Mouse (Mus musculus): ENCODE measurements around the gene Mrgprd. TPM values are rescaled to one million over a fixed set of nuclear protein-coding genes. Genes with fewer than 3 reads are reported as not detected.
A peak's percentile ranks its signal among the peaks of the same experiment; 100 is the strongest.

Mrgprd gene
- polyA plus RNA-seq, 1 experiment from 2014 or later = not detected

GRCm38 (mm10) chr7:145304153-145304552 is 10.5 kb upstream of the Mrgprd start:
- H3K4me3 ChIP-seq = no peak overlapping the region
- H3K4me2 ChIP-seq = no peak overlapping the region
- H3K27me3 ChIP-seq = no peaks in the 10 kb centered on the region

GRCm38 (mm10) chr7:145307636-145308035 is 7.0 kb upstream of the Mrgprd start:
- no peak overlapping the region for H3K9ac ChIP-seq
- WGBS = 90% methylated on average over 10 of the region's 10 CpGs

More at GRCm38 (mm10) chr7:145304153-145304552, 10.5 kb upstream of the Mrgprd start:
- Histone ChIP-seq H3K9me3 (no peaks in the 10 kb centered on the region), H3K4me1 (peaks cover 38% of the 10 kb centered on the region), H3K9ac (no peak overlapping the region), H3K27ac (no peak overlapping the region), H3K36me3 (no peaks in the 10 kb centered on the region)
- no peak for ATAC-seq (ENCODE audit: insufficient number of reproducible peaks, insufficient read depth, low FRiP score, low TSS enrichment, low read depth)
- WGBS = 73% methylated on average over 2 of the region's 2 CpGs

DNA sequence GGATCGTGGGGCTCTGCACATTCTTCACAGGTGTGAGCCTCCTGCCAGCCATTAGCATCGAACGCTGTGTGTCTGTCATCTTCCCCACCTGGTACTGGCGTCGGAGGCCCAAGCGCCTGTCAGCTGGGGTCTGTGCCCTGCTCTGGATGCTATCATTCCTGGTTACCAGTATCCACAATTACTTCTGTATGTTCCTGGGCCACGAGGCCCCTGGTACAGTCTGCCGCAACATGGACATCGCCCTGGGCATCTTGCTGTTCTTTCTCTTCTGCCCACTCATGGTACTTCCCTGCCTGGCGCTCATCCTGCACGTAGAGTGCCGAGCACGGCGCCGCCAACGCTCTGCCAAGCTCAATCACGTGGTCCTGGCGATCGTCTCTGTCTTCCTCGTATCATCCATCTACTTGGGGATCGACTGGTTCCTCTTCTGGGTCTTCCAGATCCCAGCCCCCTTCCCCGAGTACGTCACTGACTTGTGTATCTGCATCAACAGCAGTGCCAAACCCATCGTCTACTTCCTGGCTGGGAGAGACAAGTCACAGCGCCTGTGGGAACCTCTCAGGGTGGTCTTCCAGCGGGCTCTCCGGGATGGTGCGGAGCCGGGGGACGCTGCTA is 6.5 kb upstream of the Mrgprd start:
- no peaks in the 10 kb centered on the region for H3K9me3 ChIP-seq
- ATAC-seq (ENCODE audit: insufficient number of reproducible peaks, insufficient read depth, low FRiP score, low TSS enrichment, low read depth) = no peak
- peaks cover 5% of the 10 kb centered on the region; the same call in 1 of the 2 replicates for H3K4me1 ChIP-seq
- 78% methylated on average over 30 of the region's 30 CpGs for WGBS
- H3K4me2 ChIP-seq = no peak overlapping the region
- H3K9ac ChIP-seq = no peak overlapping the region
- H3K27me3 ChIP-seq = no peaks in the 10 kb centered on the region
- H3K4me3 ChIP-seq = no peak overlapping the region
- no peak overlapping the region for H3K27ac ChIP-seq
- H3K36me3 ChIP-seq = no peaks in the 10 kb centered on the region

More at GRCm38 (mm10) chr7:145307636-145308035, 7.0 kb upstream of the Mrgprd start:
- peaks cover 10% of the 10 kb centered on the region for H3K4me1 ChIP-seq
- no peaks in the 10 kb centered on the region for H3K9me3 ChIP-seq
- H3K36me3 ChIP-seq = no peaks in the 10 kb centered on the region
- H3K4me3 ChIP-seq = no peak overlapping the region
- H3K4me2 ChIP-seq = no peak overlapping the region
- H3K27ac ChIP-seq = no peak overlapping the region
- H3K27me3 ChIP-seq = no peaks in the 10 kb centered on the region
- ATAC-seq (ENCODE audit: insufficient number of reproducible peaks, insufficient read depth, low FRiP score, low TSS enrichment, low read depth) = no peak

DNA sequence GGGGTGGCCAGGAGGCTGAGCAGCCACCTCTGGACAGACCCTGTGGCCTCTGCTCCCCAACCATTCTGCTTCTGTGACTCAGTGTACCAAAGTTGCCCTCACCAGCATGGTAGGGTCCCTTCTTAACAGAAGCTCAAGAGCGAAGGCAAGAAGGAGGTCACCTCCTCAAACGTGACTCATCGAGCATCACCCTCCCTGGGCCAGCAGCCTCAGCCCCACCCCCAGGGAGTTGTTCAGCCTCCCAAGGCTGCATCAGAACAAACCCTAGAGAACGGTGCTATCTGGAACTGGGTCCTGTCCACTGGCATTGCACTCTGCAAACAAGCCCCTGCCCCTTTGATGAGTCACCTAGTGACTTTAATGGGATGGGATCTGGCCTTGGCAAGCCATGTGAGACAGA is 5.8 kb upstream of the Mrgprd start:
- no peaks in the 10 kb centered on the region for H3K27me3 ChIP-seq
- H3K36me3 ChIP-seq = no peaks in the 10 kb centered on the region
- H3K4me3 ChIP-seq = no peak overlapping the region
- H3K9me3 ChIP-seq = no peaks in the 10 kb centered on the region
- no peak overlapping the region for H3K27ac ChIP-seq
- no peak overlapping the region for H3K9ac ChIP-seq
- 0 out of 2 replicates have a peak, but pooled peaks cover 3% of the 10 kb centered on the region for H3K4me1 ChIP-seq
- no peak for ATAC-seq (ENCODE audit: insufficient number of reproducible peaks, insufficient read depth, low FRiP score, low TSS enrichment, low read depth)
- H3K4me2 ChIP-seq = no peak overlapping the region
- 82% methylated on average over 4 of the region's 4 CpGs for WGBS

DNA sequence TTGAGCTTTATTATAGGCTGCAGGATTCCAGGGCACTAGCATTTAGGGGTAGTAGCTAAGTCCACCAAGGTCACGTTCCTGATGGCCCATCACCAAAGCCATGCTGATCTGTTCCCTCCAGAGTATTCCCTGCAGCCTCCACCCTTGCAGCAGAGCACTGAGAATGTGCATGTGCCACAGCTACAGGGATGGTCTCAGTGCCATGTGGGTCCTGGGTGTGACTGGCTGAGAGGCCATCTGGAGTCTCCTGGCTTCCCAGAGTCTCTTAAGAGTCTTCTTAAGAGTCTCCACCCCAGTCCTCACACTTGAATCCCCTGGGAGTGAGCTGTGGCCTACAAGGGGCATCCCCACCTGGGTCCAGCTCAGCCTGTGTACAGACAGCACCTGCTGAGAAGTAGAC is 4.8 kb upstream of the Mrgprd start:
- 0 out of 2 replicates have a peak, but pooled peaks cover 3% of the 10 kb centered on the region for H3K4me1 ChIP-seq
- no peaks in the 10 kb centered on the region for H3K27me3 ChIP-seq
- H3K4me2 ChIP-seq = no peak overlapping the region
- no peak for ATAC-seq (ENCODE audit: insufficient number of reproducible peaks, insufficient read depth, low FRiP score, low TSS enrichment, low read depth)
- H3K4me3 ChIP-seq = no peak overlapping the region
- H3K36me3 ChIP-seq = no peaks in the 10 kb centered on the region
- 77% methylated on average over 1 of the region's 1 CpGs for WGBS
- no peaks in the 10 kb centered on the region for H3K9me3 ChIP-seq
- no peak overlapping the region for H3K27ac ChIP-seq
- H3K9ac ChIP-seq = no peak overlapping the region

DNA sequence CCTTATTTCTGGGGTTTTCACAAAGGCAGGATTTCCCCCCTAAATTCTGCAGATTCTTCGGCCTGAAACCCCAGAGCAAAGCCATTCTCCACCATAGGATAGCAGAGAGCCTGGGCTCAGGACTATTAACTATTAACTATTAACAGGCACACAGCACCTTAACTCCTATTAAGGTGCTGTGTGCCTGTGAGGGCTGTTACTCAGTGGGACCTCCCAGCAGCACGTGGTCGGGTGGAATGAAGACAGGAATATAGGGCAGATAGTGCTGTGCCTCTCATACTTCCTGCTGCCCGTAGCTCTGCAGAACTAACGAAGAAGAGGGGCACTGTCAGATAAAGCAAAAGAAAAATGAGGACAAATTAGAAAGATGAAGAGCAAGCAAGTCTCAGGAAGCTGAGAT is 4.1 kb upstream of the Mrgprd start:
- Histone ChIP-seq H3K4me3 (no peak overlapping the region), H3K9me3 (no peaks in the 10 kb centered on the region), H3K4me1 (0 out of 2 replicates have a peak, but pooled peaks cover 3% of the 10 kb centered on the region), H3K27ac (no peak overlapping the region), H3K4me2 (no peak overlapping the region), H3K27me3 (no peaks in the 10 kb centered on the region), H3K36me3 (no peaks in the 10 kb centered on the region), H3K9ac (no peak overlapping the region)
- ATAC-seq (ENCODE audit: insufficient number of reproducible peaks, insufficient read depth, low FRiP score, low TSS enrichment, low read depth) = no peak
- 80% methylated on average over 5 of the region's 5 CpGs for WGBS

DNA sequence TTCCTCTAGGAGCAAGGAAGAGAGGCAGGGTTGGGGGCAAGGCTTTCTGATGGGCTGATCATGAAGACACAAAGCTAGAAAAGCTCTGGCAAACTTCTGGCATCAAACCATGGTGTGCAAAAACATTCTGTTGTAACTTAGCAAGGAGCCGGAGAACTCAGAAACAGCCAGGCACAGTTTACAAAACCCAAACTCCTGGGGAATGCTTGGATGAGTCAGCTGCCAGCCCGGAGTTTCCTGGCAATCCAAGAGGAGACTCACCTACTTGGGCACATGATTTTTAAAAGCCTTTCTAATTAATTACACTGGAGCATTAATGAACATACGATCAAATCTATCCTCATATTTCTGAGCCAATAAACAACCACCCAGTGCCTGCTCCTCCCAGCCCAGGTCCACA is 2.5 kb upstream of the Mrgprd start:
- Histone ChIP-seq H3K4me1 (0 out of 2 replicates have a peak, but pooled peaks cover 3% of the 10 kb centered on the region), H3K4me3 (no peak overlapping the region), H3K36me3 (no peaks in the 10 kb centered on the region), H3K4me2 (no peak overlapping the region), H3K27me3 (no peaks in the 10 kb centered on the region), H3K9ac (no peak overlapping the region), H3K27ac (no peak overlapping the region), H3K9me3 (no peaks in the 10 kb centered on the region)
- WGBS = 83% methylated on average over 3 of the region's 3 CpGs
- ATAC-seq (ENCODE audit: insufficient number of reproducible peaks, insufficient read depth, low FRiP score, low TSS enrichment, low read depth) = no peak

- Histone ChIP-seq H3K4me3 (no peak overlapping the region), H3K27ac (no peak overlapping the region), H3K27me3 (no peaks in the 10 kb centered on the region), H3K4me1 (no peaks in the 10 kb centered on the region), H3K9me3 (no peaks in the 10 kb centered on the region), H3K36me3 (no peaks in the 10 kb centered on the region), H3K4me2 (no peak overlapping the region), H3K9ac (no peak overlapping the region)
- 58% methylated on average over 4 of the region's 4 CpGs for WGBS
- no peak for ATAC-seq (ENCODE audit: insufficient number of reproducible peaks, insufficient read depth, low FRiP score, low TSS enrichment, low read depth)
Observed at GRCm38 (mm10) chr7:145317522-145317921, 2.9 kb downstream of the Mrgprd start.

DNA sequence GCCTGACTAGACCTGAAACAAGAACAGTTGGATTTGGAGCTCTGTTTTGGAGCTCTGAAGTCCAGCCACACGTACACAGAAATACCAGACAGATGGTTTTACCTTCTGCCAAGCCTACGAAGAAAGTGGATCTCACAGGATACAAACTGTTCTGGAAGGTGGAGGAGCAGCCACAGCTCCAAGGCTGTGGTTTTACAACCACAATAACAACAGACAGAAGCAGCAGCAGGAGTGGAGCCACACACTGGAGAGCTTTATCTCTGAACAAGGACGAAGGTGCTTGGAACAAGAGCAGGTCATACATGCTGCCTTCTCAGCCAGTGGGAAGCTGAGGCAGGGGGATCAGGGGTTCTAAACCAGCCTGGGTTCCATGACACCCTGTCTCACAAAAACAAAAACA is 4.8 kb downstream of the Mrgprd start:
- Histone ChIP-seq H3K27me3 (no peaks in the 10 kb centered on the region), H3K4me3 (no peak overlapping the region), H3K36me3 (no peaks in the 10 kb centered on the region), H3K4me2 (no peak overlapping the region), H3K4me1 (no peaks in the 10 kb centered on the region), H3K9ac (no peak overlapping the region), H3K9me3 (no peaks in the 10 kb centered on the region), H3K27ac (no peak overlapping the region)
- 69% methylated on average over 3 of the region's 3 CpGs for WGBS
- no peak for ATAC-seq (ENCODE audit: insufficient number of reproducible peaks, insufficient read depth, low FRiP score, low TSS enrichment, low read depth)

DNA sequence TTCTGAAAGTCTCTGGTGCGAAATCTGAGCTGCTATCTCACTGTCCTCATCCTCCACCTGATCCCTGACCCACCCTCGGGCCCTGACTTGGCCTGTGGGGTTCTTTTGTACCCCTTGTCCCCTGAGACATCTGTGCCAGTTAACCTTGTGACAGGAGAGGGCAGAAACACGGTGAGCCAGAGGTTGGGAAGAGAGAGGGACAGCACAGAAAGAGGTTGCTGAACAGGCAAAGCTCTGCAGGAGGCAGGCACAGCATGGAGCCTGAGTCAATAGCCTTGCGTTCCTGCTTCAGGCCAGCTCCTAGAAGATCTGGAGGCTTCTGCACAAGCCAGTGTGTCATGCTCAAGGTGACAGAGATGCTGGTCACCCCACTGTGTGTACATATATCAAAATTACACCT is 9.0 kb downstream of the Mrgprd start:
- no peak for ATAC-seq (ENCODE audit: insufficient number of reproducible peaks, insufficient read depth, low FRiP score, low TSS enrichment, low read depth)
- H3K4me1 ChIP-seq = no peaks in the 10 kb centered on the region
- WGBS = 27% methylated on average over 4 of the region's 4 CpGs
- no peak overlapping the region for H3K4me3 ChIP-seq
- no peak overlapping the region for H3K4me2 ChIP-seq
- no peak overlapping the region for H3K27ac ChIP-seq
- H3K36me3 ChIP-seq = no peaks in the 10 kb centered on the region
- no peak overlapping the region for H3K9ac ChIP-seq
- no peaks in the 10 kb centered on the region for H3K27me3 ChIP-seq
- H3K9me3 ChIP-seq = no peaks in the 10 kb centered on the region

GRCm38 (mm10) chr7:145325697-145326096 is 11.1 kb downstream of the Mrgprd start:
- ATAC-seq (ENCODE audit: insufficient number of reproducible peaks, insufficient read depth, low FRiP score, low TSS enrichment, low read depth) = no peak
- Histone ChIP-seq H3K4me2 (no peak overlapping the region), H3K27ac (no peak overlapping the region), H3K27me3 (no peaks in the 10 kb centered on the region), H3K9ac (no peak overlapping the region), H3K9me3 (no peaks in the 10 kb centered on the region), H3K4me1 (peaks cover 15% of the 10 kb centered on the region), H3K4me3 (no peak overlapping the region), H3K36me3 (no peaks in the 10 kb centered on the region)
- 58% methylated on average over 2 of the region's 2 CpGs for WGBS

DNA sequence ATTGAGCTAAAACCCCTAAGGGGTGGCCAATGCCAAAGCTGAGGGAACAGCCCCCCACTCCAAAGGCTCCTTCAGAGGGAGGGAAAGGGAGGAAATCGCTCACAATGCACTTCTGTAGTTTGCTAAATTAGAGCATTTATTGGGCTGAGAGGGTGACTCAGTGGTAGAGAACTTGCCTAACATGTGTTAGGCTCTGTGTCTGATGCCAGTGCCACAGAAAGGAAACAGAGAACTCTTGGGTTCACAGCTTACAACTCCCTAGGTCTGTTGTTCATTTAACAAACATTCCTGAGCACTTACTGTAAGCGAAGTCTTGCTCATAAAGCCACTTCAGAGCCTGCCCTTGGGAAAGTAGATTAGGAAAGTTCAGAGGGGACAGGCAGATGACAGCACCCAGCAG is 15.3 kb downstream of the Mrgprd start:
- Histone ChIP-seq H3K9me3 (no peaks in the 10 kb centered on the region), H3K27me3 (no peaks in the 10 kb centered on the region), H3K27ac (peak overlapping the region; percentile 75), H3K36me3 (no peaks in the 10 kb centered on the region), H3K4me3 (no peak overlapping the region), H3K4me1 (peaks cover 46% of the 10 kb centered on the region), H3K4me2 (no peak overlapping the region), H3K9ac (no peak overlapping the region)
- no peak for ATAC-seq (ENCODE audit: insufficient number of reproducible peaks, insufficient read depth, low FRiP score, low TSS enrichment, low read depth)
- 17% methylated on average over 2 of the region's 2 CpGs for WGBS

All from embryonic facial prominence, embryonic 13.5 days (tissue).